Mouse (Mus musculus): ENCODE results near the gene Slc36a2.

DNA sequence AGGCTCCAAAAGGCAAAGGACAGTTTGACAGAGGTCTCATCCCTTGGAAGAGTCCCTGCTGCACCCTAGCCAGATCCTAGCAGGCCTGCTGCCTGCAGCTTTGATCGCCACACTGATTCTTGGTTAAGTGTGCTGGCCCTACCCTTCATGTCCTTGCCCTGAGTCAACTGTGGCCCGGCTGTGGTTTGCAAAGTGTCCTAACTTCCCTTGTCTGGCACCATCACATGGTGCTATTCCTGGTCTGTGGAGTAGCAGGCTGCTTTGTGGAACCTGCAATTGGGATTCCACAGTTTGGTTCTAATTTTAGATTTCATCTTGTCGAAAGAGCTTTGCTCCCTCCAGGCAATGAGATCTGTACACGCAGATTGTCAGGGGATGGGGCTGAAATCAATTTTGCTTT, 2.4 kb upstream of the Slc36a2 start:
- TF ChIP-seq CTCF (IDR thresholded peaks at IDR 0.05; ENCODE audit: insufficient read depth, low read length) (no peak), POLR2A (IDR thresholded peaks at IDR 0.05; ENCODE audit: borderline replicate concordance, extremely low read depth, low read depth, low read length) (no peak)

All from lung, adult 2 months (tissue).